Mouse (Mus musculus): ENCODE results near the gene Tectb.

GRCm38 (mm10) chr19:55236026-55236425, 55.5 kb downstream of the Tectb start:
- TF ChIP-seq CTCF (IDR thresholded peaks at IDR 0.05; ENCODE audit: low read depth) (no peak), EP300 (IDR thresholded peaks at IDR 0.05; ENCODE audit: low read depth) (peak; percentile 17; the same call in 1 of the 2 replicates)

All from liver, postnatal 0 days (tissue).